Mouse (Mus musculus) MEL (cell line): ENCODE results near the gene Cul7. TPM values are rescaled to one million over a fixed set of nuclear protein-coding genes. Genes with fewer than 3 reads are reported as not detected.

Experiments used
- DNase-seq: peaks from one replicate; pipeline ENCODE4 v3.0.0; 2011; ENCODE audit warnings: low read depth, low spot score
- H3K27ac ChIP-seq: 2 replicates; pipeline ENCODE4 v1.5.1; 2012; ENCODE audit warnings: low read depth, mild to moderate bottlenecking, control low read depth, low read length, moderate library complexity; ENCODE audit not compliant: control insufficient read depth
- H3K27me3 ChIP-seq, 2 experiments: fragments of 150-350 bp in 1 of 2; sonication (generic) in 1 of 2; 2 replicates each; pipeline ENCODE4 v1.6.1; 2012; ENCODE audit warnings: low read length in 2 of 2, mild to moderate bottlenecking in 2 of 2, improper control_type of control experiment in 1 of 2, moderate library complexity in 1 of 2; ENCODE audit not compliant: insufficient read depth in 2 of 2, control insufficient read depth in 1 of 2
- H3K36me3 ChIP-seq, 2 experiments: 2 replicates each; pipeline ENCODE4 v1.6.1; 2012 to 2014; ENCODE audit warnings: low read length in 2 of 2, improper control_type of control experiment in 1 of 2, inconsistent platforms in 1 of 2, mild to moderate bottlenecking in 1 of 2; ENCODE audit not compliant: insufficient read depth in 2 of 2, control insufficient read depth in 1 of 2
- H3K4me1 ChIP-seq, 2 experiments: fragments of 150-350 bp in 1 of 2; sonication (generic) in 1 of 2; 2 replicates each; pipeline ENCODE4 v1.6.1; 2012; ENCODE audit warnings: low read length in 2 of 2, improper control_type of control experiment in 1 of 2, mild to moderate bottlenecking in 1 of 2; ENCODE audit not compliant: insufficient read depth in 2 of 2, control insufficient read depth in 1 of 2
- H3K4me3 ChIP-seq, 2 experiments: fragments of 150-350 bp in 1 of 2; sonication (generic) in 1 of 2; 2 replicates each; pipeline ENCODE4 v1.5.1; 2012; ENCODE audit warnings: low read depth in 2 of 2, low read length in 2 of 2, mild to moderate bottlenecking in 2 of 2, moderate library complexity in 2 of 2, control low read depth in 1 of 2, improper control_type of control experiment in 1 of 2; ENCODE audit not compliant: control insufficient read depth in 1 of 2, insufficient read depth in 1 of 2
- H3K79me2 ChIP-seq: 2 replicates; pipeline ENCODE4 v1.6.1; 2012; ENCODE audit warnings: mild to moderate bottlenecking, low read length, moderate library complexity; ENCODE audit not compliant: control insufficient read depth, poor library complexity, insufficient read depth
- H3K9ac ChIP-seq: 2 replicates; pipeline ENCODE4 v1.6.1; 2012; ENCODE audit warnings: low read depth, mild to moderate bottlenecking, control low read depth, low read length, moderate library complexity; ENCODE audit not compliant: control insufficient read depth, poor library complexity, severe bottlenecking
- H3K9me3 ChIP-seq: fragments of 150-350 bp; sonication (generic); replicated peaks from 2 replicates; pipeline ENCODE4 v1.6.1; 2012; ENCODE audit warnings: mild to moderate bottlenecking, low read length, improper control_type of control experiment, moderate library complexity; ENCODE audit not compliant: insufficient read depth
- BHLHE40 ChIP-seq: IDR thresholded peaks from 2 replicates; pipeline ENCODE4 v1.6.1; 2012; ENCODE audit warnings: low read depth, mild to moderate bottlenecking, inconsistent platforms, low read length, improper control_type of control experiment, borderline replicate concordance
- CHD1 ChIP-seq: IDR thresholded peaks from 2 replicates; pipeline ENCODE4 v1.6.1; 2012; ENCODE audit warnings: low read depth, mild to moderate bottlenecking, inconsistent platforms, low read length, improper control_type of control experiment
- CTCF ChIP-seq, 3 experiments: IDR thresholded peaks in 2 of 3; conservative IDR thresholded peaks in 1 of 3; 2 replicates each; pipeline ENCODE4 v1.5.1; 2011 to 2012; ENCODE audit warnings: low read length in 3 of 3, low read depth in 2 of 3, mild to moderate bottlenecking in 2 of 3, improper control_type of control experiment in 1 of 3, inconsistent platforms in 1 of 3, mixed read lengths in 1 of 3, moderate library complexity in 1 of 3; ENCODE audit not compliant: control insufficient read depth in 1 of 3, insufficient read depth in 1 of 3, poor library complexity in 1 of 3, severe bottlenecking in 1 of 3
- E2F4 ChIP-seq: IDR thresholded peaks from 2 replicates; pipeline ENCODE4 v1.6.1; 2011; ENCODE audit warnings: low read depth, low read length, improper control_type of control experiment, borderline replicate concordance
- ELF1 ChIP-seq: IDR thresholded peaks from 2 replicates; pipeline ENCODE4 v1.6.1; 2014; ENCODE audit warnings: low read depth, mild to moderate bottlenecking, inconsistent platforms, low read length, improper control_type of control experiment, moderate library complexity
- EP300 ChIP-seq, 2 experiments: IDR thresholded peaks; 2 replicates each; pipeline ENCODE4 v1.6.1; 2011; ENCODE audit warnings: improper control_type of control experiment in 2 of 2, low read length in 2 of 2, low read depth in 1 of 2, mild to moderate bottlenecking in 1 of 2
- GABPA ChIP-seq: IDR thresholded peaks from 2 replicates; pipeline ENCODE4 v1.6.1; 2012; ENCODE audit warnings: low read depth, mild to moderate bottlenecking, inconsistent platforms, low read length, improper control_type of control experiment, moderate library complexity
- GATA1 ChIP-seq: IDR thresholded peaks from 2 replicates; pipeline ENCODE4 v1.6.1; 2011; ENCODE audit warnings: low read depth, low read length, improper control_type of control experiment
- JUND ChIP-seq: IDR thresholded peaks from 2 replicates; pipeline ENCODE4 v1.6.1; 2011; ENCODE audit warnings: low read depth, mild to moderate bottlenecking, improper control_type of control experiment, low read length
- MAFK ChIP-seq: IDR thresholded peaks from 2 replicates; pipeline ENCODE4 v1.6.1; 2011; ENCODE audit warnings: low read depth, mild to moderate bottlenecking, low read length, improper control_type of control experiment, borderline replicate concordance
- MAX ChIP-seq: IDR thresholded peaks from 2 replicates; pipeline ENCODE4 v1.6.1; 2011; ENCODE audit warnings: low read length, improper control_type of control experiment
- MAZ ChIP-seq: IDR thresholded peaks from 2 replicates; pipeline ENCODE4 v1.6.1; 2012; ENCODE audit warnings: low read depth, mild to moderate bottlenecking, inconsistent platforms, low read length, improper control_type of control experiment
- MEF2A ChIP-seq: IDR thresholded peaks from 2 replicates; pipeline ENCODE4 v1.6.1; 2014; ENCODE audit warnings: low read depth, mild to moderate bottlenecking, inconsistent platforms, low read length, improper control_type of control experiment; ENCODE audit not compliant: poor library complexity, insufficient replicate concordance, severe bottlenecking; ENCODE audit errors: extremely low read depth
- MYB ChIP-seq: IDR thresholded peaks from 2 replicates; pipeline ENCODE4 v1.6.1; 2011; ENCODE audit warnings: mild to moderate bottlenecking, low read depth, low read length, improper control_type of control experiment
- NRF1 ChIP-seq: IDR thresholded peaks from 2 replicates; pipeline ENCODE4 v1.6.1; 2014; ENCODE audit warnings: low read depth, mild to moderate bottlenecking, inconsistent platforms, low read length, improper control_type of control experiment, moderate library complexity; ENCODE audit not compliant: poor library complexity, insufficient read depth, severe bottlenecking
- POLR2AphosphoS2 ChIP-seq: IDR thresholded peaks from 2 replicates; pipeline ENCODE4 v1.6.1; 2011; ENCODE audit warnings: low read length, improper control_type of control experiment
- POLR2AphosphoS5 ChIP-seq: IDR thresholded peaks from 2 replicates; pipeline ENCODE4 v1.6.1; 2012; ENCODE audit warnings: low read depth, borderline replicate concordance, mild to moderate bottlenecking, inconsistent platforms, low read length, moderate library complexity, mixed read lengths
- RAD21 ChIP-seq: IDR thresholded peaks from 2 replicates; pipeline ENCODE4 v1.6.1; 2011; ENCODE audit warnings: mild to moderate bottlenecking, low read depth, low read length, improper control_type of control experiment
- RCOR1 ChIP-seq: IDR thresholded peaks from 2 replicates; pipeline ENCODE4 v1.6.1; 2012; ENCODE audit warnings: low read depth, mild to moderate bottlenecking, inconsistent platforms, low read length, improper control_type of control experiment
- SMC3 ChIP-seq: IDR thresholded peaks from 2 replicates; pipeline ENCODE4 v1.6.1; 2011; ENCODE audit warnings: low read depth, low read length, improper control_type of control experiment
- TAL1 ChIP-seq: IDR thresholded peaks from 2 replicates; pipeline ENCODE4 v1.6.1; 2012; ENCODE audit warnings: mild to moderate bottlenecking, inconsistent platforms, low read length, moderate library complexity, mixed read lengths
- TBP ChIP-seq: IDR thresholded peaks from 2 replicates; pipeline ENCODE4 v1.8.0; 2011; ENCODE audit warnings: low read depth, low read length, improper control_type of control experiment
- TCF12 ChIP-seq: IDR thresholded peaks from 2 replicates; pipeline ENCODE4 v1.6.1; 2014; ENCODE audit warnings: low read depth, mild to moderate bottlenecking, inconsistent platforms, low read length, improper control_type of control experiment, moderate library complexity
- UBTF ChIP-seq: IDR thresholded peaks from 2 replicates; pipeline ENCODE4 v1.6.1; 2012; ENCODE audit warnings: low read depth, mild to moderate bottlenecking, inconsistent platforms, low read length, improper control_type of control experiment, moderate library complexity, borderline replicate concordance; ENCODE audit not compliant: insufficient read depth
- USF1 ChIP-seq: IDR thresholded peaks from 2 replicates; pipeline ENCODE4 v1.6.1; 2014; ENCODE audit warnings: low read depth, mild to moderate bottlenecking, inconsistent platforms, low read length, improper control_type of control experiment, moderate library complexity
- USF2 ChIP-seq, 2 experiments: IDR thresholded peaks; 2 replicates each; pipeline ENCODE4 v1.6.1; 2011 to 2012; ENCODE audit warnings: improper control_type of control experiment in 2 of 2, low read length in 2 of 2, borderline replicate concordance in 1 of 2, inconsistent platforms in 1 of 2, low read depth in 1 of 2, mild to moderate bottlenecking in 1 of 2; ENCODE audit not compliant: insufficient read depth in 1 of 2
- ZMIZ1 ChIP-seq: IDR thresholded peaks from 2 replicates; pipeline ENCODE4 v1.6.1; 2012; ENCODE audit warnings: low read depth, mild to moderate bottlenecking, inconsistent platforms, low read length, improper control_type of control experiment, moderate library complexity
- polyA plus RNA-seq, 2 experiments: library from polyadenylated mRNA; stranded (reverse) in 1 of 2; unstranded in 1 of 2; fragments of >175 nt in 1 of 2; fragments of >200 nt in 1 of 2; gene quantifications; 2 replicates each; pipeline versions ENCODE4 v1.2.1 to v1.2.4; 2012; ENCODE audit warnings: low replicate concordance in 2 of 2, low read depth in 1 of 2; ENCODE audit not compliant: insufficient read length in 2 of 2, insufficient read depth in 1 of 2, missing spikeins in 1 of 2
- total RNA-seq: library from RNA; depleted of rRNA; stranded (reverse); fragments of 300-350 nt; gene quantifications from 2 replicates; pipeline ENCODE4 v1.2.3, GENCODE M21; 2012

Gene Cul7
- total and polyA plus RNA-seq, 3 experiments = 32.6 to 45.8 (median 35.8) TPM

DNA sequence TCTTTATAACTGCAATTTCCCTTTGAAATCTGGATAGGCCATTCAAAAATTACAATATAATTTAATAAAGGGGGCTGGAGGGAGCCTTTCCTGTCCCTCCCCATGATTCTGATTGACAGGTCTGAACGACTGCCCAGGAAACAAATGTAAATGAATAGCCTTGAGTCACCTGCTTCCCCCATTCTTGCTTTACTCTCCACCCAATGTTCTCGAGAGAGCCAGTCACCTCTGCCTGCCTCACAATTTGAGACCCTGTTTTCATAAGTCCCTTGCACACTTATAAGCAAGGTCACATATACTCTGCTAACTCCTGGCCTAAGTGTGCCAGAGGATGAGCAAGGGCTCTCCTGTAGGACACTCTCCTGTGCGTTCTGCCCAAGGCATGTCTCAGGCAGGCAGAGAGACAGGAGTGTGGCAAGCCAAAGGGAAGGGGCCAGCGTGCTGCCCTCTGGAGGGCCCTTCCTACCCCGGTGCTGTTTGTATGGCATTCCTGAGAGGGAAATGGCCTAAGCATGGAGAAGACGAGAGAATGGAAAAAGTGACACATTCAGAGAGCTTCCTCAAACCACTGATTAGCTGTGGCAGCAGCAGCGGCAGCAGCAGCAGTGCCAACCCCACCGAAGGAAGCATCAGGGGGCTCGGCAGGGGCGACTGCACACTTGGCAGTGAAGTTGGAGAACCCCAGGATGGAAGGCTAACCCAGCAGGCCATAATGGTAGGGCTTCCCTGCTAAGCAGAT is 26.1 kb upstream of the Cul7 start:
- DNase-seq = no peak
- H3K4me1 ChIP-seq = 0 out of 4 replicates have a peak, but pooled peaks cover 0 to 3% of the 10 kb centered on the region in 2 experiments

DNA sequence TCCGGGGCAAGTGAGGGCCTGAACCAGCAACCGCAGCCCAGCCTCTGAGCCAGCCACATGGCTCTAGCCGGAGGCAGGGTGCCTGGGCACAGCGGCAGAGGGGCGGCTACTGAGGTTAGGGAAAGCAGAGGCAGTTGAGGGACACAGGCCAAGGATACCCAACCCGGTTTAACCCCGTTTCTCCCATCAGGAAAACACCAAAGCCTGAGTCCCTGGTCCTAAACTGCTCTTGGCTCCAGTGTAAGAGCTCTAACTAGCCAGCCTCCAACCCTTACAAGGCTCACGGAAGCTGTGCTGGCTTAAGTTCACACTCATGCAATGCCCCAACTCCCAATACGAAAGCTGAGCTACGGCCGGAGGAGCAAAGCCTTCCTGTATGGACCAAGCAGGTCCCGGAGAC is 25.5 kb upstream of the Cul7 start:
- H3K9me3 ChIP-seq = no peaks in the 10 kb centered on the region
- 0 out of 4 replicates have a peak, but pooled peaks cover 0 to 3% of the 10 kb centered on the region in 2 experiments for H3K4me1 ChIP-seq
- H3K27me3 ChIP-seq = peaks cover 8 to 15% of the 10 kb centered on the region in 2 experiments
- no peaks in the 10 kb centered on the region for H3K36me3 ChIP-seq
- H3K9ac ChIP-seq = no peak overlapping the region
- H3K4me3 ChIP-seq = no peak overlapping the region
- no peak overlapping the region for H3K27ac ChIP-seq
- DNase-seq = no peak
- no peaks in the 10 kb centered on the region for H3K79me2 ChIP-seq
- no peak for TF ChIP-seq TAL1
- TF ChIP-seq MYB = no peak
- TF ChIP-seq JUND = no peak
- TF ChIP-seq RCOR1 = no peak
- TF ChIP-seq MEF2A = no peak
- TF ChIP-seq CHD1 = no peak
- no peak for TF ChIP-seq TCF12
- TF ChIP-seq GABPA = no peak
- TF ChIP-seq ELF1 = no peak
- TF ChIP-seq POLR2AphosphoS2 = no peak
- no peak for TF ChIP-seq RAD21
- TF ChIP-seq MAX = no peak
- TF ChIP-seq EP300 (IDR thresholded peaks at IDR 0.05; ENCODE audit: low read depth in 1 of 2, low read length in 2 of 2) = no peak
- no peak for TF ChIP-seq CTCF (IDR thresholded peaks at IDR 0.05 in 2 of 3, conservative IDR thresholded peaks at IDR 0.05 in 1 of 3; ENCODE audit: control insufficient read depth in 1 of 3, insufficient read depth in 1 of 3, low read depth in 2 of 3, low read length in 3 of 3, poor library complexity in 1 of 3, severe bottlenecking in 1 of 3)

More for the DNA sequence above, 26.1 kb upstream of the Cul7 start:
- no peaks in the 10 kb centered on the region for H3K9me3 ChIP-seq
- H3K27me3 ChIP-seq = peaks cover 8 to 16% of the 10 kb centered on the region in 2 experiments
- H3K4me3 ChIP-seq = no peak overlapping the region
- no peaks in the 10 kb centered on the region for H3K79me2 ChIP-seq
- no peak overlapping the region for H3K9ac ChIP-seq
- no peak for TF ChIP-seq JUND
- TF ChIP-seq E2F4 = no peak
- no peak for TF ChIP-seq TCF12
- no peak for TF ChIP-seq ZMIZ1
- no peak for TF ChIP-seq USF1
- TF ChIP-seq BHLHE40 = no peak
- TF ChIP-seq USF2 (IDR thresholded peaks at IDR 0.05; ENCODE audit: borderline replicate concordance in 1 of 2, insufficient read depth in 1 of 2, low read depth in 1 of 2, low read length in 2 of 2) = no peak
- TF ChIP-seq MAFK = no peak
- no peak for TF ChIP-seq MAZ
- no peak for TF ChIP-seq MEF2A
- TF ChIP-seq POLR2AphosphoS5 = no peak
- no peak for TF ChIP-seq UBTF
- no peak for TF ChIP-seq TAL1
- TF ChIP-seq GABPA = no peak
- TF ChIP-seq TBP = no peak
- no peak for TF ChIP-seq SMC3
- TF ChIP-seq GATA1 = no peak
- TF ChIP-seq NRF1 = no peak
- H3K27ac ChIP-seq = no peak overlapping the region
- no peaks in the 10 kb centered on the region for H3K36me3 ChIP-seq
